Mouse (Mus musculus) neural tube, embryonic 13.5 days (tissue): ENCODE results near the gene Pinlyp. TPM values are rescaled to one million over a fixed set of nuclear protein-coding genes. Genes with fewer than 3 reads are reported as not detected.

Experiments
- ATAC-seq: fragments of 200-750 bp; cut with Nextera tagmentation; 2 replicates; pipeline ENCODE4 v1.8.0; 2017; ENCODE audit warnings: low read depth, mild to moderate bottlenecking, moderate TSS enrichment, moderate library complexity
- H3K27ac ChIP-seq: fragments of 300-500 bp; sonication (generic); replicated peaks from 2 replicates; pipeline ENCODE4 v1.5.1; 2015; ENCODE audit warnings: moderate library complexity, mild to moderate bottlenecking, inconsistent platforms
- H3K27me3 ChIP-seq: fragments of 300-500 bp; sonication (generic); 2 replicates; pipeline ENCODE4 v1.6.1; 2015; ENCODE audit warnings: mild to moderate bottlenecking, inconsistent platforms
- H3K36me3 ChIP-seq: fragments of 300-500 bp; sonication (generic); 2 replicates; pipeline ENCODE4 v1.6.1; 2015; ENCODE audit warnings: mild to moderate bottlenecking, inconsistent platforms
- H3K4me1 ChIP-seq: fragments of 300-500 bp; sonication (generic); replicated peaks from 2 replicates; pipeline ENCODE4 v1.6.1; 2015; ENCODE audit warnings: inconsistent platforms
- H3K4me2 ChIP-seq: fragments of 300-500 bp; sonication (generic); 2 replicates; pipeline ENCODE4 v1.6.1; 2015; ENCODE audit warnings: inconsistent platforms, mild to moderate bottlenecking, moderate library complexity
- H3K4me3 ChIP-seq: fragments of 300-500 bp; sonication (generic); 2 replicates; pipeline ENCODE4 v1.5.1; 2015; ENCODE audit warnings: mild to moderate bottlenecking, inconsistent platforms
- H3K9ac ChIP-seq: fragments of 300-500 bp; sonication (generic); 2 replicates; pipeline ENCODE4 v1.6.1; 2015; ENCODE audit warnings: moderate library complexity, mild to moderate bottlenecking, inconsistent platforms
- H3K9me3 ChIP-seq: fragments of 300-500 bp; sonication (generic); 2 replicates; pipeline ENCODE4 v1.6.1; 2016; ENCODE audit warnings: inconsistent platforms
- WGBS: fragments of 180-500 bp; shearing (Covaris S2); methylation state at CpG from one replicate; pipeline ENCODE4 v1.1.7; 2015; 5-methylcytosine and 5-hydroxymethylcytosine counted together
- polyA plus RNA-seq: library from polyadenylated mRNA; unstranded; fragments of >200 nt; fragmentation: Nextera tagmentation; extraction: Ambion mirVana; gene quantifications from 2 replicates; pipeline ENCODE4 v1.2.1, GENCODE M21; 2015

Gene Pinlyp
- polyA plus RNA-seq, 1 experiment from 2014 or later = not detected

DNA sequence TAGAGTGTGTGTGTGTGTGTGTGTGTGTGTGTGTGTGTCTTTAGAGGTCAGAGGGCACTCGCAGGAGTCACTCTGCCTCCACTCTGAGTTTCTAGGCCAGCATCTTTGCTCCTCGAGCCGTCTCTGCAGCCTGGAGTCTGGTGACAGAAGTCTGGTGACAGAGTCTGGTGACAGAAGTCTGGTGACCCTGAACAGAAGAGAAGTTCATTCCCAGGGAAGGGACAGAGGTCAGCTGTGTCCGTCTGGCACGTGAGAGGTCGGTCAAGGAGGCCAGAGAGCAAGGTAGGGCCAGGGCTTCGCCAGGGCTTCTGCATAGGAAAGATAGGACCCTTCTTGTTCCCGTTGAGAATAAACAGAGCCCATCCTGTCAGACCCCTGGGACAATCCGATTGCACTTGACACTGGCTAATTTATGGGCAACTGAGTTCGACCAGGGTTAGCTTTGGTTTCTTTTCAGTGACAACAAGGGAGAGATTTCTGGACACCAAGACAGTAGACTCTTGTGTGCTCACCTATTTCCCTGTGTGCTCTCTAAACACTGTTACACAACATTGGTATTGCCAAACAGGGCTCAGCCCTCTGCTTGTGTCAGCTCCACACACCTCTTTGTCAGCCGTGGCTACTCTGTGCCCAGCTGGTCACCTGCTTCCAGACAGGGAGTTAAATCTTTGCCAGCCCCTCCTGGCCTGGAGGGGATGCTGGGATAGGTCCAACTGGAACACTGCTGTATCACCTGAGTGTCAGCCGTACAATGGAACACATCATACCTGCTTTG, 6.3 kb upstream of the Pinlyp start:
- 80% methylated on average over 12 of the region's 12 CpGs for WGBS
- no peak overlapping the region for H3K9ac ChIP-seq
- peaks cover 65% of the 10 kb centered on the region for H3K36me3 ChIP-seq
- H3K4me2 ChIP-seq = no peak overlapping the region
- ATAC-seq = no peak
- no peak overlapping the region for H3K27ac ChIP-seq
- peaks cover 9% of the 10 kb centered on the region for H3K4me1 ChIP-seq
- H3K9me3 ChIP-seq = no peaks in the 10 kb centered on the region
- no peaks in the 10 kb centered on the region for H3K27me3 ChIP-seq
- no peak overlapping the region for H3K4me3 ChIP-seq

DNA sequence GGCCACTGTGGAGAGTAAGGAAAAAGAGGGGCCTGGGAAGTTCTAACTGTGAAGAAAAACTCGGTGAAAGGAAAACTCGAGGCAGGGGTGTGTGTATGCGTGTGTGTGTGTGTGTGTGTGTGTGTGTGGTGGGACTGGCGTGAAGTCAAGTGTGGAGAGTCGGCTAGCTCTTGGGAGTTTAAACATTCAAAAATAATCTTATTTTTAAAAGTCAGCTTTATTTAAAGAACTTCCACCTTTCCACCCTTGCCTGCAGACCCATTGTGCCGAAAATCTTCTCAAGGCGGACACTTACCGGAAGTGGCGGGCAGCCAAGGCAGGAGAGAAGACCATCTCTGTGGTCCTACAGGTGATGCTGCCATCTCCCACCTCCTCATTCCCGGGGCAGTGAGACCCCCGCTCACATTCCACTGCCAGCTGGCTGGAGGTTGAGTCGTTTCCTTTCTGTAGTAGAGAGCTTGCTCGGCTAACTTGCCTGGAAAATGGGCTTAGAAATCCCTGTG, 1.7 kb upstream of the Pinlyp start:
- Histone ChIP-seq H3K4me3 (peak overlapping the region; percentile 84), H3K27ac (peak overlapping the region; percentile 64), H3K27me3 (no peaks in the 10 kb centered on the region), H3K9ac (peak overlapping the region; percentile 89), H3K9me3 (no peaks in the 10 kb centered on the region), H3K4me2 (peak overlapping the region; percentile 69), H3K36me3 (peaks cover 38% of the 10 kb centered on the region), H3K4me1 (peaks cover 15% of the 10 kb centered on the region)
- peak; percentile 30; the same call in 1 of the 2 replicates for ATAC-seq
- WGBS = 34% methylated on average over 13 of the region's 13 CpGs

DNA sequence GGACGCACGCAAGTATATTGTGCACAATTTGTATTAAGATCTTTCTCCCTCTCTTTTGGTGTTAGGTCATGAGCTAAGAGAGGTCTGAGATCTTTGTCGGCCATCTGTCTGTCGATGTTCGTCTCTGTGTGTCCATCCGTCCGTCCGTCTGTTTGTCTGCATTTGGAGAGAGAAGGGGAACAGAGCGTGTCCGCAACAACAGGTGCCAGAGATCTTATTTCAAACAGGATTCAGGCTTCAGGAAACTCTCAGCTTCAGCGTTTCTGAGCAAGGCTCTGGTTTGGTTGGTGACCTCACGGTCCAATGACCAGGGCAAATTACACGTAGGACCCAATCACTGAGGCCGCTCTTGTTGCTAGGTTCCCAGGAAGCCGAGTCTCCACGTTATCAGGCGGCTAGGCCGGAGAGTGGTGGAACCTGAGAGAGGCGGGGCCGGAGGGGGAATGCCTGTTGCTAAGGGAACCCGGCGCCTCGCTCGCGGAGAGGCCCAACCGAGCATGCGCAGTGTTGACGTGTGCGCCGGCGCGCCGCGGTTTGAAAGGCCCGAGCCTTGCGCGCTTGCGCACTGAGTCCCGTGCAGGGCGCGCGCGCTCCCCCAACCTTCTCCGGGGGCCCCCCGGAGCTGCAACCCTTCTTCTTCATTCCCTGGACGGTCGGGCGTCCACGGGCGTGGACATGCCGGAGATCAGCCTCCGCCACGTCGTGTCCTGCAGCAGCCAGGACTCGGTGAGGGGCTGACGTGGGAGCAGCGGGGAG, 894 bp upstream of the Pinlyp start:
- peak overlapping the region; percentile 84 for H3K4me3 ChIP-seq
- H3K9ac ChIP-seq = peak overlapping the region; percentile 89
- 1% methylated on average over 57 of the region's 57 CpGs for WGBS
- peak overlapping the region; percentile 69 for H3K4me2 ChIP-seq
- H3K27ac ChIP-seq = peak overlapping the region; percentile 64
- peaks cover 15% of the 10 kb centered on the region for H3K4me1 ChIP-seq
- H3K27me3 ChIP-seq = no peaks in the 10 kb centered on the region
- H3K36me3 ChIP-seq = peaks cover 31% of the 10 kb centered on the region
- H3K9me3 ChIP-seq = no peaks in the 10 kb centered on the region
- ATAC-seq = peak; percentile 97

DNA sequence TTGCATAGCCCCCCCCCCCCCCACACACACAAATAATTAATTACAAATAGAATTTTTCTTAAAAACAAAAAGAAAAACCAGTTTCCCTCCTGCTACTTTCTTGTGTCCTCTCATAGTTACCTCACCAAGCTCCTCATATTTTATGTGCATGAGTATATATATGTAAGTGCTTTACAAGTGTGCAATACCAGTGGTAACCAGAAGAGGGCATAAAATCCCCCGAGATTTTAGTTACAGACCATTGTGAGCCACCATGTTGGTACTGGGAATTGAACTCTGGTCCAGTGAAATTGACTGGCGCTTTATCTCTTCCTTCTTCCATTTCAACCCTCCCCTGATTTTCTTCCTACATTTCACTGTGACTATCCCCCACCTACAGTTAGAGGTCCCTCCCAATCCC, 1.4 kb downstream of the Pinlyp start:
- 80% methylated on average over 2 of the region's 2 CpGs for WGBS
- Histone ChIP-seq H3K9me3 (no peaks in the 10 kb centered on the region), H3K4me3 (no peak overlapping the region), H3K9ac (no peak overlapping the region), H3K27ac (no peak overlapping the region), H3K36me3 (peaks cover 11% of the 10 kb centered on the region; the same call in 1 of the 2 replicates), H3K27me3 (no peaks in the 10 kb centered on the region), H3K4me2 (no peak overlapping the region), H3K4me1 (peaks cover 15% of the 10 kb centered on the region)
- no peak for ATAC-seq

DNA sequence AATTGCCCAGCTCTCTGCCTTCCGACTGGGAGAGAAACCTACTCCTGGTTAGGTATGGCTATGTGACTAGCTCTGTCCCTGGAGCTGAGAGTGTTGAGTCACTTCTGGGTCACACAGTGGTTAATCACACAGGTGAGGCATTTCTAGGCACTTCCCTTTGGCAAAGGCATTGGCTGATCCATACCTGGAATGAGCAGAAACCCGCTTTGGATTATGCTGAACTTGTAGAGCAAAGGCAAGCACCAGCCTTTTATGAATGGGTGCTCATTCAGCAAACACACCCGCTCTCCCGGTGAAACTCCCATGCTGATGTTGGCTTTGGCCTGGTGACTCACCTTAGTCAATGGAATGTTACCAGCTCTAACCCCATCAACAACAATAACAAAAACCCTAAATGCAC, 6.2 kb downstream of the Pinlyp start:
- 96% methylated on average over 4 of the region's 4 CpGs for WGBS
- Histone ChIP-seq H3K4me2 (no peak overlapping the region), H3K27ac (no peak overlapping the region), H3K36me3 (peaks cover 22% of the 10 kb centered on the region), H3K9ac (no peak overlapping the region), H3K9me3 (no peaks in the 10 kb centered on the region), H3K27me3 (no peaks in the 10 kb centered on the region), H3K4me1 (peaks cover 8% of the 10 kb centered on the region), H3K4me3 (no peak overlapping the region)
- no peak for ATAC-seq

DNA sequence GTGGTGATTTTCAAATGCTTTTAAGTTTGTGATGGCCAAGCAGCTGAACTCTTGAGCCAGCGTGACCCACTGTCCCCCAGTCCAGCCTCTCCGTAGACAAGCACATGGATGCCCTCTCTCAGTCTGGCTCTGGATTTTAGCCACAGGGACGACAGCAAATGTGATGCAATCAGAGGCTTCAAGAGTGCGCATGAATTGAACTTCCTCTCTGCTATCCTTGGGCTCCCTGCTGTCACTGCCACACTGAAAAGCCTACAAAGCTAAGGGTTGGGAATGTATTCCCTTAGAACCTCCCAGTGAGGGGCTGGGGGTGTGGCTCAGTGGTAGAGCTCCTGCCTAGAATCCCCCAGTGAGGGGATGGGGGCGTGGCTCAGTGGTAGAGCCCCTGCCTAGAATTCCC, 7.2 kb downstream of the Pinlyp start:
- 72% methylated on average over 5 of the region's 5 CpGs for WGBS
- H3K4me2 ChIP-seq = no peak overlapping the region
- H3K4me3 ChIP-seq = no peak overlapping the region
- peaks cover 32% of the 10 kb centered on the region for H3K36me3 ChIP-seq
- no peaks in the 10 kb centered on the region for H3K9me3 ChIP-seq
- H3K27me3 ChIP-seq = 0 out of 2 replicates have a peak, but pooled peaks cover 2% of the 10 kb centered on the region
- H3K9ac ChIP-seq = no peak overlapping the region
- ATAC-seq = no peak
- no peak overlapping the region for H3K27ac ChIP-seq
- H3K4me1 ChIP-seq = peaks cover 18% of the 10 kb centered on the region

DNA sequence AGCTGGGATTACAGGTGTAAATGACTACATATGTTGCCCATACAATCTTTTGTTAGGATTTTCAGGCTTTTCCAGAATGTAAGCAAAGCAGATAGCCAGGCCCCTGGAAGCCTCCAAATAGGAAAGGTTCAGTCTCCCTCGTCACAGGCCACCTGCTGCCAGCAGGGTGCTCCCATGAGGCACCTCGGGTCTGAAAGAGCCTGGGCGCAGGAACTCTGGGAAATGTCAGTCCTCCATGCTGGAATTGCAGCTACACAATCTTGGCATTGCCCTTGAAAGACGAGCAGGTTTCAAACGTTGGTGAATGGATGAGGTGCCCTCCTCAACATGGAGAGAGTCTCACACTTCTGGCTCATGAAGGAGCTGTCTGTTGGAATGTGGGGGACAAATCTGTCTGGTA, 7.8 kb downstream of the Pinlyp start:
- Histone ChIP-seq H3K36me3 (peaks cover 38% of the 10 kb centered on the region), H3K4me2 (no peak overlapping the region), H3K9me3 (no peaks in the 10 kb centered on the region), H3K4me3 (no peak overlapping the region), H3K4me1 (peaks cover 24% of the 10 kb centered on the region), H3K9ac (no peak overlapping the region), H3K27me3 (peaks cover 6% of the 10 kb centered on the region), H3K27ac (0 out of 2 replicates have a peak overlapping the region, but pooled peaks have one; percentile 23)
- ATAC-seq = no peak
- WGBS = 46% methylated on average over 5 of the region's 5 CpGs

DNA sequence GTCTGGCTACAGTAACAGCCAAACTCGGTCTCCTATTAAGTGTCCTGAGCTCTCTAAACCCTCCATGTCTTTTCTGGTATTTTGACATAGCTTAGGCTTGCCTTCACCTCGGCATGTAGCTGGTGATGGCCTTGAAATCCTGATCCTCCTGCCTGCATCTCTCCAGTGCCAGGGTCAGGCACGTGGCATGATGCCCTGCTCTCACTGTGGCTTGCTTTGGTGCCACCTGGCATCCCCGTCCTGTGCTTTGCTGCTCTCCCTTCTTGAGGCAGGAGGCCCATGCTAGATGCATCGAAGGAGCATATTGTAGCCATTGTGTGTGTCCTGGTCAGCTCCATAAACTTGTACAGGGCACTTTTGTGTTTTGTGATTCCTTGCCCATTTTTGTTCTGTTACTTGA, 8.3 kb downstream of the Pinlyp start:
- H3K4me2 ChIP-seq = no peak overlapping the region
- no peak for ATAC-seq
- no peak overlapping the region for H3K4me3 ChIP-seq
- H3K4me1 ChIP-seq = peaks cover 29% of the 10 kb centered on the region
- H3K27ac ChIP-seq = peak overlapping the region; percentile 23; the same call in 1 of the 2 replicates
- H3K9ac ChIP-seq = no peak overlapping the region
- WGBS = 81% methylated on average over 5 of the region's 5 CpGs
- peaks cover 9% of the 10 kb centered on the region for H3K27me3 ChIP-seq
- peaks cover 41% of the 10 kb centered on the region for H3K36me3 ChIP-seq
- H3K9me3 ChIP-seq = no peaks in the 10 kb centered on the region

DNA sequence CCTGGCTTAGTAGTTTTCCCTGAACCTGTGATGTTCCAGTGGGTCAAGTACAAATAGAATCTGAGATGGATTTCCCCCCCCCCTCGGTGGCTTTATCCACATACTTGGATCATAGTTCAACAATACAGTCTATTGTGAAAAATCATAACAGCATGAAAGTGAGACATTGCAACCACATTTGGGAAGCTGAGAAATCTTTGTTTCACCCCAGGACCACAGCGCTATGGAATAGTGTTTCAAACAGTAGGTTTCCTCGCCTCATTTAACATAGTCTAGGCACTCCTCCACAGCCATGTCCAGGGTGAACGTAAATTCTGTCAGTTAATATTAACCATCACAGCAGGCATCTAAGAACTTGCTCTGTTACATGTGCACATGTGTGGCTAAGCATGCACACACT, 8.8 kb downstream of the Pinlyp start:
- no peaks in the 10 kb centered on the region for H3K9me3 ChIP-seq

DNA sequence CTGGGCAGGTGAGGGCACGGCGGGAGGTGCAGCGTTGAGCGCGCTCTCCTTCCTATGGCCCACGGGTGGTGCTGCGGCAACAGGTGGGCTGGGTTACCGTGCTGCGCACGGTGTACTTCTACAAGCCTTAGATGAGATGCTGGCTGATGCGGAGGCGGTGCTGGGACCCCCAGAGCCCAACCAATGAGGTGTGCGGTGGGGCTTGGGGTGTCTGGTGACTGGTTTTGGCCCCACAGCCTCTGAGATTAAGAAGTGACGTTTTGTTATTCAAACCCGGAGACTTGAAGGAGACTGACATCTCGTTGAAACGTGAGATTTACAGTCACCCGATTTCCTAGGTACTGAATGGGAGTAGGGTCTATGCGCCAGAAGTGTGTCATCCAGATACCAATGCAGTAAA, 11.6 kb downstream of the Pinlyp start:
- Histone ChIP-seq H3K27ac (no peak overlapping the region), H3K9me3 (no peaks in the 10 kb centered on the region), H3K4me2 (peak overlapping the region; percentile 40), H3K36me3 (peaks cover 44% of the 10 kb centered on the region), H3K4me1 (peaks cover 47% of the 10 kb centered on the region), H3K9ac (peak overlapping the region; percentile 62), H3K4me3 (peak overlapping the region; percentile 22), H3K27me3 (peaks cover 9% of the 10 kb centered on the region)
- WGBS = 29% methylated on average over 19 of the region's 19 CpGs
- ATAC-seq = no peak

More for the DNA sequence above, 8.8 kb downstream of the Pinlyp start:
- Histone ChIP-seq H3K27ac (peak overlapping the region; percentile 23; the same call in 1 of the 2 replicates), H3K27me3 (peaks cover 9% of the 10 kb centered on the region), H3K4me1 (peaks cover 34% of the 10 kb centered on the region), H3K9ac (no peak overlapping the region), H3K4me3 (no peak overlapping the region), H3K36me3 (peaks cover 44% of the 10 kb centered on the region), H3K4me2 (no peak overlapping the region)
- WGBS = 64% methylated on average over 4 of the region's 4 CpGs
- no peak for ATAC-seq

DNA sequence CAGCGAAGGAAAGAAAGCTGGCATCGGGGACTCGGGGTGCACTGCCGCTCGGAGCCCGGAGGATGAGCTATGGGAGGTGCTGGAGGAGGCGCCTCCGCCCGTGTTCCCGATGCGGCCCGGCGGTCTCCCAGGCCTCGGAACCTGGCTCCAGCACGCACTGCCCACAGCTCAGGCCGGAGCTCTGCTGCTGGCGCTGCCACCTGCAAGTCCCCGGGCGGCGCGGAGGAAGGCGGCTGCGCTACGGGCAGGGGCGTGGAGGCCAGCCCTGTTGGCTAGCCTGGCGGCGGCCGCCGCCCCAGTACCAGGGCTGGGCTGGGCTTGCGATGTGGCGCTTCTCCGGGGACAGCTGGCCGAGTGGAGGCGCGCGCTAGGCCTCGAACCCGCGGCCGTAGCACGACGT, 12.1 kb downstream of the Pinlyp start:
- Histone ChIP-seq H3K27me3 (peaks cover 9% of the 10 kb centered on the region), H3K4me1 (peaks cover 51% of the 10 kb centered on the region), H3K36me3 (peaks cover 44% of the 10 kb centered on the region), H3K27ac (no peak overlapping the region), H3K4me3 (peak overlapping the region; percentile 22), H3K9ac (peak overlapping the region; percentile 62), H3K9me3 (no peaks in the 10 kb centered on the region), H3K4me2 (peak overlapping the region; percentile 40)
- ATAC-seq = no peak
- 22% methylated on average over 42 of the region's 42 CpGs for WGBS

DNA sequence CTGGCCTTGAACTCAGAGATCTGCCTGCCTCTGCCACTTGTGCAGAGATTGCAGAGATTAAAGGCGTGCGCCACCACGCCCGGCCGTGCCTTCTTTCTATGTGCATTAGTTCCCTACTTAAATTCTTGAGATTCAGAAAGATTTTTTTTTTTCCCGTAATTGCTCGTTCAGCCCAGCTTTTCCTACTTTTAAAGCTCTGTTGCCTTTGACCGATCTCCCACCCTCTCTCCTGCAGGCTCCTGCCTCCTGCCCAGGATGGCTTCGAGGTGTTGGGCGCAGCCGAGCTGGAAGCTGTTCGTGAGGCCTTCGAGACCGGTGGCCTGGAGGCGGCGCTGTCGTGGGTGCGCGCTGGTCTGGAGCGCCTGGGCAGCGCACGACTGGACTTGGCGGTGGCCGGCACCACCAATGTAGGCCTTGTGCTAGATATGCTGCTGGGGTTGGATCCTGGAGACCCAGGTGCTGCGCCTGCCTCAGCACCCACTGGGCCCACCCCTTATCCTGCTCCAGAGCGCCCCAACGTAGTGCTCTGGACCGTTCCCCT, 12.8 kb downstream of the Pinlyp start:
- Histone ChIP-seq H3K36me3 (peaks cover 44% of the 10 kb centered on the region), H3K9me3 (no peaks in the 10 kb centered on the region), H3K4me2 (peak overlapping the region; percentile 40), H3K27ac (no peak overlapping the region), H3K4me3 (no peak overlapping the region), H3K27me3 (peaks cover 9% of the 10 kb centered on the region), H3K9ac (peak overlapping the region; percentile 62; the same call in 1 of the 2 replicates), H3K4me1 (peaks cover 51% of the 10 kb centered on the region)
- ATAC-seq = no peak
- WGBS = 57% methylated on average over 28 of the region's 28 CpGs
